Mouse (Mus musculus): Measurements from ENCODE around the gene P4ha1. TPM values are rescaled to one million over a fixed set of nuclear protein-coding genes. Genes with fewer than 3 reads are reported as not detected.
A peak's percentile ranks its signal among the peaks of the same experiment; 100 is the strongest.
"Not testable (repeated sequence)": the region's sequence is repeated elsewhere in the genome, so short reads cannot be mapped to it uniquely, and the experiment has no call there.

Gene P4ha1
- polyA plus RNA-seq, 1 experiment from 2014 or later: 60.6 TPM

DNA sequence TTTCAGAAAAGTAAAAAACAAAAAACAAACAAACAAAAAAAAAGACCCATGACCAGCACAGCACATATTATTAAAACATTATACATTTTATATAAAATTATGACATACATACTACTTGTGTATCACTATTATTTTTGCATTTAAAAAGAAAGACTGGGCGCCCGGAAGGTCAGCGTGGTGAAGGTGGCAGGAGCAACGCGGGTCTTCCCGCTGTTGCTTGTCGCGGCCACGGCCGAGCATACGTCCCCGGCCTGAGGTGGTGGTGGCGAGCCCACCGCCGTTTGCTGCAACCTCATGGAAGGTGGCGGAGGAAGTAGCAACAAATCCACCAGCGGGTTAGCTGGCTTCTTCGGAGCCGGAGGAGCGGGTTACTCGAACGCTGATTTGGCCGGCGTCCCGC, 72.4 kb downstream of the P4ha1 start, which contains the start of gene Gm10273:
Gene Gm10273 (plus strand): TSS at position 172 of the 400 bp plus-strand sequence.
- ATAC-seq (replicated peaks; ENCODE audit: low FRiP score); H3K9me3 ChIP-seq (ENCODE audit: control insufficient read depth, low read length); H3K4me3 ChIP-seq (ENCODE audit: low read depth, low read length); H3K36me3 ChIP-seq (ENCODE audit: control insufficient read depth, insufficient read depth, low read length); H3K4me2 ChIP-seq; DNase-seq (ENCODE audit: low spot score); H3K9ac ChIP-seq (ENCODE audit: low read depth, low read length); H3K27me3 ChIP-seq (replicated peaks; ENCODE audit: control insufficient read depth, insufficient read depth, low read length); H3K27ac ChIP-seq (ENCODE audit: low read depth, low read length); H3K4me1 ChIP-seq (replicated peaks; ENCODE audit: control insufficient read depth, insufficient read depth, low read length): not testable (repeated sequence)
- WGBS: 90% methylated on average over 11 of the region's 25 CpGs

DNA sequence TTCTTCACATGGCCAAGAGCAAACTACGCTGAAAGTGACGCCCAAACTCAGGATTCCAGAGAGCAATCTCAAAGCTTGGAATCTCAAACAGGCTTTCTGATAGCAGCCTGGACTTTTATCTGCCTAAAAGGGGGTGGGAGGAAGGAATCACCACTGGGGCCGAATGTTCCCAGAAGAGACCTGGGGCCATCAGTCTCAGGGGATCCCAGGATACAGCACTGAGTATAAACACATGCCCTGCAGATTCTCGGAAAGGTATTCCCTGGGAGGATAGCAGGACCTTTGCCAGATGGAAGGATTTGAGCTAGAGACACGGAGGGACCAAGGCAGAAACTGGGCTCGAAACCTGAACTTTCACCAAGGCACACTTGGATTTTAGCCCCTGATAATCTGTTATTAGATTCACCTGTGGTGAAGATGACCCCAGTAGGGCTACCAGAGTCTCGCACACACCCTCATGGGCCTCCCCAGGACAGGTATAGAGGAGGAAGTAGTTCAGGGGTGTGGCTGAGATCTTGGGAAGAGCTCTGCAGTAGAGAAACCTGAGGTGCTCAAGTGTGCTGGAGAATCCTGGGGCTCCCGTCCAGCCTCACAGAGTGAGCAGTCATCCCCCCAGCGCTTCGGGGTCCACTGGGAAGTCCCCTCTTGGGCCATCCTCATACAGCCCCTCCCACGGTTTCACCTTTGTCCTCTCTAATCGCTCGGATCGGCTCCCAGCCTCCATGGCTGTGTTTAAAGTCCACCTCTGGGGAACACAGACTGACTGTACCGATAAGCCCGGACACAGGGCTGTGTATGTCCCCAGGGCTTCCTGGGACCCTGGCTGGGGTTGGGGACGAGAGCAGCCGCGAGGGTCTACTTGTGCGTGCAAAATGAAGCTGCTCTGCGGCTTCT, 80.0 kb downstream of the P4ha1 start, which contains the start of gene Pla2g12b:
Gene Pla2g12b (plus strand): TSS at position 762 of the 894 bp plus-strand sequence.
- H3K4me1 ChIP-seq (replicated peaks; ENCODE audit: control insufficient read depth, insufficient read depth, low read length): no peaks in the 10 kb centered on the region; the same call in 1 of the 2 replicates
- H3K9ac ChIP-seq (ENCODE audit: low read depth, low read length): peak within 1 kb of the TSS; percentile 32; the same call in 1 of the 2 replicates
- ATAC-seq (replicated peaks; ENCODE audit: low FRiP score): peak; percentile 78
- H3K27ac ChIP-seq (ENCODE audit: low read depth, low read length): peak within 1 kb of the TSS; percentile 41; the same call in 1 of the 2 replicates
- no peaks in the 10 kb centered on the region for H3K27me3 ChIP-seq (replicated peaks; ENCODE audit: control insufficient read depth, insufficient read depth, low read length)
- peak; percentile 43 for DNase-seq (ENCODE audit: low spot score)
- 51% methylated on average over 21 of the region's 21 CpGs for WGBS
- H3K4me3 ChIP-seq (ENCODE audit: low read depth, low read length): peak within 1 kb of the TSS; percentile 41
- peak within 1 kb of the TSS; percentile 45 for H3K4me2 ChIP-seq
- no peaks in the 10 kb centered on the region for H3K9me3 ChIP-seq (ENCODE audit: control insufficient read depth, low read length)
- H3K36me3 ChIP-seq (ENCODE audit: control insufficient read depth, insufficient read depth, low read length): no peaks in the 10 kb centered on the region

DNA sequence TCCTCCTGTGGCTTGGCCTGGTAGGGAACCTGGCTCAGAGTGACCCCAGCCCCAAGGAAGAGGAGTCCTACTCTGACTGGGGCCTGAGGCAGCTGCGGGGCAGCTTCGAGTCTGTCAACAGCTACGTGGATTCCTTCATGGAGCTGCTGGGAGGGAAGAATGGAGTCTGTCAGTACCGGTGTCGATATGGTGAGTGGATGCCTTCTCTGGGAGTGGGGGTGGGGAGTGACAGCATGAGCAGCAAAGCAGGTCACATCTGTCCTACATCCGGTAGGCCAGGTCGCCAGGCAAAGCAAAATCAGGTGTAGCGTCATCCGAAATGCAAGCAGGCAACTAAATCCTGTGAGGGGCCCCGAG, 80.7 kb downstream of the P4ha1 start:
- peak overlapping the region; percentile 41 for H3K4me3 ChIP-seq (ENCODE audit: low read depth, low read length)
- H3K4me2 ChIP-seq: peak overlapping the region; percentile 45
- no peaks in the 10 kb centered on the region for H3K27me3 ChIP-seq (replicated peaks; ENCODE audit: control insufficient read depth, insufficient read depth, low read length)
- peak overlapping the region; percentile 32; the same call in 1 of the 2 replicates for H3K9ac ChIP-seq (ENCODE audit: low read depth, low read length)
- 57% methylated on average over 10 of the region's 10 CpGs for WGBS
- no peaks in the 10 kb centered on the region for H3K36me3 ChIP-seq (ENCODE audit: control insufficient read depth, insufficient read depth, low read length)
- 0 out of 2 replicates have a peak, but pooled peaks have one; percentile 5 for ATAC-seq (replicated peaks; ENCODE audit: low FRiP score)
- DNase-seq (ENCODE audit: low spot score): no peak
- H3K9me3 ChIP-seq (ENCODE audit: control insufficient read depth, low read length): no peaks in the 10 kb centered on the region
- peak overlapping the region; percentile 41; the same call in 1 of the 2 replicates for H3K27ac ChIP-seq (ENCODE audit: low read depth, low read length)
- no peaks in the 10 kb centered on the region; the same call in 1 of the 2 replicates for H3K4me1 ChIP-seq (replicated peaks; ENCODE audit: control insufficient read depth, insufficient read depth, low read length)

DNA sequence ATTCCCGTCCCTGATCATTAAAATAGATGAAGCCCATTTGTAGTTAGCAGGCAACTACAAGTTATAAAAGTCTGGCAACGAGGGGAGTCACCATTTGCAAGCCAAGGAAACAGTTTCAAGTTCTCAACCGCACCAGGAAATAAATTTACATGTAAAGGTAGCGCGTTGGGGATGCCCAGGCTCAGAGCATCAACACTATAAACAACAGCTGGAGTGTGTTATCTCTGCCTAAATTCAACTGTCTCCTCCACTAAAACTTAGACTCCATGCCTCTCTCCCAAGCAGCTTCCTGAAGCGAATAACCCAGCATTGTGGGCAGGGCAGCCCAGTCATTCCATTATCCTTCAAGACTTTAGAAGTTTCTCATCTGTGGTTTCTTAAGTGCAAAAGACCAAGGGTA, 85.4 kb downstream of the P4ha1 start:
- no peak overlapping the region for H3K9ac ChIP-seq (ENCODE audit: low read depth, low read length)
- DNase-seq (ENCODE audit: low spot score) (no peak), ATAC-seq (replicated peaks; ENCODE audit: low FRiP score) (no peak)
- H3K36me3 ChIP-seq (ENCODE audit: control insufficient read depth, insufficient read depth, low read length): no peaks in the 10 kb centered on the region
- no peak overlapping the region for H3K4me3 ChIP-seq (ENCODE audit: low read depth, low read length)
- H3K9me3 ChIP-seq (ENCODE audit: control insufficient read depth, low read length): no peaks in the 10 kb centered on the region
- H3K27ac ChIP-seq (ENCODE audit: low read depth, low read length): no peak overlapping the region
- 56% methylated on average over 6 of the region's 6 CpGs for WGBS
- no peak overlapping the region for H3K4me2 ChIP-seq
- H3K27me3 ChIP-seq (replicated peaks; ENCODE audit: control insufficient read depth, insufficient read depth, low read length): no peaks in the 10 kb centered on the region
- no peaks in the 10 kb centered on the region for H3K4me1 ChIP-seq (replicated peaks; ENCODE audit: control insufficient read depth, insufficient read depth, low read length)

DNA sequence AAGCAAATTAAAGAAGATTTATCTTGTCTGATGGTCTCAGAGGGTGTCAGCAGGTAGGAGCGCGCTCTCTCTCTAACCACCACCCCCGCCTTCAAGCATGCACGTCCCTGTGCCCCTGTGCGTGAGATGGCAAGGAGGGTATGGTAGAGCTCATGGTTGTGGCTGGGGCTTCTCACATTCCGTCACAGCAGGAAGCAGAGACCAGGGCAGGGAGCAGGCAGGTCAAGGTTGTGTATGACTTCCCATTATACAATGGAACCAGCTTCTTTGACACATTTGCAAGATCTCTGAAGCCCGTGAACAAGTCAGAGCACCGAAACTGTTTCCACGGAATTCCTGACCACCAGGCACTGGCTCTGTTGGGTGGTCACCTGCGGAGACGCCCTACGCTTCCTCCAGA, 87.2 kb downstream of the P4ha1 start:
- Histone ChIP-seq H3K27me3 (replicated peaks; ENCODE audit: control insufficient read depth, insufficient read depth, low read length) (no peaks in the 10 kb centered on the region), H3K27ac (ENCODE audit: low read depth, low read length) (no peak overlapping the region), H3K9ac (ENCODE audit: low read depth, low read length) (no peak overlapping the region), H3K4me1 (replicated peaks; ENCODE audit: control insufficient read depth, insufficient read depth, low read length) (no peaks in the 10 kb centered on the region), H3K9me3 (ENCODE audit: control insufficient read depth, low read length) (no peaks in the 10 kb centered on the region), H3K36me3 (ENCODE audit: control insufficient read depth, insufficient read depth, low read length) (no peaks in the 10 kb centered on the region), H3K4me2 (no peak overlapping the region), H3K4me3 (ENCODE audit: low read depth, low read length) (no peak overlapping the region)
- no peak for ATAC-seq (replicated peaks; ENCODE audit: low FRiP score)
- no peak for DNase-seq (ENCODE audit: low spot score)
- 74% methylated on average over 12 of the region's 12 CpGs for WGBS

DNA sequence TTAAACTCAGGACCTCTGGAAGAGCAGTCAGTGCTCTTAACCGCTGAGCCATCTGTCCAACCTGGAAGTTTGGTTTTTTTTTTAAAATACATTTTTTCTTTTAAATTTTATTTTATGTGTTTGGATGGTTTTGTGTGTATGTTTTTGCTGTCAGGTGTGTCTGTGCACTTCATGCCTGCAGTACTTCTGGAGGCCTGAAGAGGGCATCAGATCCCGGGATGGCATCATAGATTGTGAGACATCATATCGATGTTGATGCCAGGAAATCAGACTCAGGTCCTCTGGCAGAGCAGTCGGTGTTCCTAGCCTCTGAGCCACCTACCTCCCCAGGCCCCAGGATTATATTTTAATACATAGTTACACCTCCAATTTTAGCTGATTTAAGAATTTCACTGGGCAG, 90.6 kb downstream of the P4ha1 start:
- Histone ChIP-seq H3K27ac (ENCODE audit: low read depth, low read length) (no peak overlapping the region), H3K9me3 (ENCODE audit: control insufficient read depth, low read length) (no peaks in the 10 kb centered on the region), H3K4me2 (no peak overlapping the region), H3K27me3 (replicated peaks; ENCODE audit: control insufficient read depth, insufficient read depth, low read length) (no peaks in the 10 kb centered on the region), H3K36me3 (ENCODE audit: control insufficient read depth, insufficient read depth, low read length) (no peaks in the 10 kb centered on the region), H3K4me3 (ENCODE audit: low read depth, low read length) (no peak overlapping the region), H3K4me1 (replicated peaks; ENCODE audit: control insufficient read depth, insufficient read depth, low read length) (no peaks in the 10 kb centered on the region), H3K9ac (ENCODE audit: low read depth, low read length) (no peak overlapping the region)
- ATAC-seq (replicated peaks; ENCODE audit: low FRiP score) (no peak), DNase-seq (ENCODE audit: low spot score) (no peak)
- 83% methylated on average over 4 of the region's 4 CpGs for WGBS

DNA sequence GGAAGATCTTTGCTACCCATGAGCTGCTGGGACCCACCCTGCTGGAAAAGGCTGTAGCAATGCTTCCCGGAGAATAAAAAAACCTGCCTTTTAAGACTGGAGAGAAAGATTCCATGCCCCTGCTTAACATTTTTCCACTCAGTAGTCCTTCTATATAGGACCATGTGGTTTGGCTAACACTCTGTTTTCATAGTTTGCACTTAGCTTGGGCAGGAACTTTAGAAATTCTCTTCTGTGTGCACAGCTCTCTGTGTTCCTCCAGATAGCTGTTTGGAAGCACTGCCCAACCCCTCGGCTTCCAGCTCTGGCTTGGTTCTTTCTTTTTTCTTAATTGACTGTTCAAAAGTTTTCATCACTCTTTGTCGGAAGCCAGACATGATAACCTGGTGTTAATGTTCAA, 93.5 kb downstream of the P4ha1 start:
- no peak overlapping the region for H3K4me3 ChIP-seq (ENCODE audit: low read depth, low read length)
- no peaks in the 10 kb centered on the region for H3K4me1 ChIP-seq (replicated peaks; ENCODE audit: control insufficient read depth, insufficient read depth, low read length)
- WGBS: 75% methylated on average over 3 of the region's 3 CpGs
- no peak overlapping the region for H3K9ac ChIP-seq (ENCODE audit: low read depth, low read length)
- DNase-seq (ENCODE audit: low spot score) (no peak), ATAC-seq (replicated peaks; ENCODE audit: low FRiP score) (no peak)
- H3K27me3 ChIP-seq (replicated peaks; ENCODE audit: control insufficient read depth, insufficient read depth, low read length): no peaks in the 10 kb centered on the region
- no peaks in the 10 kb centered on the region for H3K9me3 ChIP-seq (ENCODE audit: control insufficient read depth, low read length)
- H3K36me3 ChIP-seq (ENCODE audit: control insufficient read depth, insufficient read depth, low read length): no peaks in the 10 kb centered on the region
- H3K4me2 ChIP-seq: no peak overlapping the region
- no peak overlapping the region for H3K27ac ChIP-seq (ENCODE audit: low read depth, low read length)

DNA sequence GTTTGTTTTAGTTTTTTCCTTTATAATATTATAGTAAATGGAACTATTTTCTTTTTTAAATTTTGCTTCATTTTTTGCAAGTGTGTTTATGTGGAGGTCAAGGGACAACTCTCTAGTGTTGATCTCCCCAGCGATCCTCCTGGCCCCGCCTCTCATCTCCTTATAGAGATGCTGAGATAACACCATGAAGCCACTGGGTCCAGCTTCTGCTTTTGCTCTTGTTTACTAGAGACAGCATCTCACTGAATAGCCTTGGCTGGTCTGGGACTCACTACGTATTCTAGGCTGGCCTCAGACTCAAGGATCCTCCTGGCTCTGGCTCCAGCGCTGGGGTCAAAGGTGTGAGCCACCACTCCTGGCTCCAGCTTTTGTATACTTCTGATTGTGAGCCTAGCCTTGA, 96.4 kb downstream of the P4ha1 start:
- no peak overlapping the region for H3K27ac ChIP-seq (ENCODE audit: low read depth, low read length)
- ATAC-seq (replicated peaks; ENCODE audit: low FRiP score) (no peak), DNase-seq (ENCODE audit: low spot score) (no peak)
- no peak overlapping the region for H3K4me2 ChIP-seq
- H3K4me1 ChIP-seq (replicated peaks; ENCODE audit: control insufficient read depth, insufficient read depth, low read length): no peaks in the 10 kb centered on the region
- no peaks in the 10 kb centered on the region for H3K27me3 ChIP-seq (replicated peaks; ENCODE audit: control insufficient read depth, insufficient read depth, low read length)
- WGBS: 69% methylated on average over 4 of the region's 4 CpGs
- no peak overlapping the region for H3K4me3 ChIP-seq (ENCODE audit: low read depth, low read length)
- no peaks in the 10 kb centered on the region for H3K36me3 ChIP-seq (ENCODE audit: control insufficient read depth, insufficient read depth, low read length)
- H3K9me3 ChIP-seq (ENCODE audit: control insufficient read depth, low read length): no peaks in the 10 kb centered on the region
- no peak overlapping the region for H3K9ac ChIP-seq (ENCODE audit: low read depth, low read length)
